Mouse (Mus musculus): ENCODE results near the gene Syvn1. TPM values are rescaled to one million over a fixed set of nuclear protein-coding genes. Genes with fewer than 3 reads are reported as not detected.

The Syvn1 gene
- total and polyA plus RNA-seq, 3 experiments, result 16.5 to 106 (median 26.8) TPM

- peak; percentile 41 for TF ChIP-seq ETS1 (conservative IDR thresholded peaks at IDR 0.05; ENCODE audit: low read depth, low read length)
- TF ChIP-seq BHLHE40 (IDR thresholded peaks at IDR 0.05; ENCODE audit: low read depth, low read length), result 0 out of 2 replicates have a peak, but pooled peaks have one; percentile 6
Observed at GRCm38 (mm10) chr19:6048681-6049410, 2.5 kb downstream of the Syvn1 start (continued).

- Histone ChIP-seq H3K27me3 (replicated peaks) (no peaks in the 10 kb centered on the region), H3K27ac (ENCODE audit: insufficient read depth, low read depth) (peak overlapping the region; percentile 14; the same call in 1 of the 2 replicates), H3K4me3 (replicated peaks in 1 of 3; ENCODE audit: low read depth in 2 of 3, low read length in 2 of 3, poor library complexity in 1 of 3) (no peak overlapping the region), H3K4me2 (ENCODE audit: insufficient read depth, low read depth, poor library complexity, severe bottlenecking) (no peak overlapping the region), H3K9ac (ENCODE audit: insufficient read depth, low read depth) (no peak overlapping the region), H3K4me1 (ENCODE audit: control insufficient read depth in 1 of 2, insufficient read depth in 2 of 2) (peaks cover 39 to 80% of the 10 kb centered on the region in 2 experiments), H3K9me3 (replicated peaks; ENCODE audit: low read length) (no peaks in the 10 kb centered on the region), H3K79me2 (replicated peaks; ENCODE audit: control insufficient read depth, extremely low read depth, insufficient read depth, poor library complexity, severe bottlenecking) (peaks cover 77% of the 10 kb centered on the region), H3K36me3 (replicated peaks in 1 of 2; ENCODE audit: control insufficient read depth in 1 of 2, insufficient read depth in 1 of 2, low read length in 1 of 2) (peaks cover 74 to 84% of the 10 kb centered on the region in 2 experiments)
- dilution Hi-C loops (cut with MboI; ENCODE audit: extremely low pct_ligation_motif_present, extremely low pct_unique_long_range_greater_than_20kb, low sequenced_read_pairs), result no loop called here
- in situ Hi-C loops (cut with MboI; ENCODE audit: low pct_ligation_motif_present, low pct_unique_long_range_greater_than_20kb, low sequenced_read_pairs), result no loop called here
- TF ChIP-seq PAX5 (IDR thresholded peaks at IDR 0.05; ENCODE audit: low read length) (no peak), ZMIZ1 (IDR thresholded peaks at IDR 0.05; ENCODE audit: low read depth, low read length) (0 out of 2 replicates have a peak, but pooled peaks have one; percentile 0)
- no peak for DNase-seq (ENCODE audit: extremely low read depth)
Observed at GRCm38 (mm10) chr19:6052516-6052915, 6.1 kb downstream of the Syvn1 start.

DNA sequence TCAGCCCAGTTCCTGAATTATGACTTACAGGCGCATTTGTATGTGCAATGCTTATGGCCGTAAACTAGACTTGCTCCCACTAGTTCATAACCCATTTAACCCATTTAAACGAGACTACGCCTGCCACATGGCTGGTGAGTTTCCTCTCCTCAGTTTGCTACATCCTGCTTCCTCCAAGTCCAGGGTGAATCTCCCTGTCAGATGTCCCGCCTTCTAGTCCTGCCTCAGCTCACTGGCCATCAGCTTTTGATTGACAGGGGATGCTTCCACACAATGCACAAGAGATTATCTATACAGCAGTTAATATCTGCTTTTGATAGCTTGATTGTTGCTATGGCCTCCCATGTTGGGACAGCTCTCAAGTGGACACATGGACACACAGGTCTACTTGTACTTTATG, 7.9 kb downstream of the Syvn1 start:
- peaks cover 73 to 81% of the 10 kb centered on the region in 2 experiments for H3K36me3 ChIP-seq (replicated peaks in 1 of 2; ENCODE audit: control insufficient read depth in 1 of 2, insufficient read depth in 1 of 2, low read length in 1 of 2)
- no peaks in the 10 kb centered on the region for H3K9me3 ChIP-seq (replicated peaks; ENCODE audit: low read length)
- no peak overlapping the region for H3K4me3 ChIP-seq (replicated peaks in 1 of 3; ENCODE audit: low read depth in 2 of 3, low read length in 2 of 3, poor library complexity in 1 of 3)
- H3K4me1 ChIP-seq (ENCODE audit: control insufficient read depth in 1 of 2, insufficient read depth in 2 of 2), result peaks cover 35 to 79% of the 10 kb centered on the region in 2 experiments
- no peaks in the 10 kb centered on the region for H3K27me3 ChIP-seq (replicated peaks)
- in situ Hi-C loops (cut with MboI; ENCODE audit: low pct_ligation_motif_present, low pct_unique_long_range_greater_than_20kb, low sequenced_read_pairs) (no loop called here), dilution Hi-C loops (cut with MboI; ENCODE audit: extremely low pct_ligation_motif_present, extremely low pct_unique_long_range_greater_than_20kb, low sequenced_read_pairs) (no loop called here)
- H3K79me2 ChIP-seq (replicated peaks; ENCODE audit: control insufficient read depth, extremely low read depth, insufficient read depth, poor library complexity, severe bottlenecking), result peaks cover 78% of the 10 kb centered on the region
- TF ChIP-seq CTCF (conservative IDR thresholded peaks at IDR 0.05 in 1 of 2, IDR thresholded peaks at IDR 0.05 in 1 of 2; ENCODE audit: low read depth in 2 of 2, low read length in 2 of 2) (no peak), ZMIZ1 (IDR thresholded peaks at IDR 0.05; ENCODE audit: low read depth, low read length) (peak; percentile 37; the same call in 1 of the 2 replicates)
- peak; percentile 55 for DNase-seq (ENCODE audit: extremely low read depth)
- no peak overlapping the region for H3K9ac ChIP-seq (ENCODE audit: insufficient read depth, low read depth)
- no peak overlapping the region for H3K4me2 ChIP-seq (ENCODE audit: insufficient read depth, low read depth, poor library complexity, severe bottlenecking)
- no peak overlapping the region for H3K27ac ChIP-seq (ENCODE audit: insufficient read depth, low read depth)

DNA sequence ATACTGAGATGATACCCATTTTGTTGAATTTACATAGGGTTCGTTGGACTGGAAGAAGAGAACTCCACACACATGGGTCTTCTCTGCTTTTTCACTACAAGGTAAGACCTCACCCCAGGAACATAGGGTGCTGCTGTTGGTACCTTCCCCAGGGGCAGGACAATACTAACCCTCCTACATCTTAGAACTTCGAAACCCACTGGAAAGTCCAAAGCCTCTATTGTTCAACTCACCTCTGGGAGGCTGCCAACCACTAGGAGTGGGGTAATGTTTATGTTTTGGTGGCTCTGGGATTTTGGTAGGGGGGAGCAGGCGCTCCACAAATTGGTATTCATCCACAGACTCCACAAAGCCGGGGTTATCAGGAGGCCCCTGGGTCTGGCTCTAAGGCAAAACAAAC, 10.3 kb downstream of the Syvn1 start:
- TF ChIP-seq NELFE (IDR thresholded peaks at IDR 0.05; ENCODE audit: low read depth, low read length) (no peak), KAT2A (IDR thresholded peaks at IDR 0.05; ENCODE audit: insufficient replicate concordance, low read length) (no peak), TCF12 (IDR thresholded peaks at IDR 0.05; ENCODE audit: low read depth, low read length) (no peak), ZNF384 (IDR thresholded peaks at IDR 0.05; ENCODE audit: low read depth, low read length) (no peak), ETS1 (conservative IDR thresholded peaks at IDR 0.05; ENCODE audit: low read depth, low read length) (no peak)
- no peaks in the 10 kb centered on the region for H3K9me3 ChIP-seq (replicated peaks; ENCODE audit: low read length)
- no peaks in the 10 kb centered on the region for H3K27me3 ChIP-seq (replicated peaks)
- DNase-seq (ENCODE audit: extremely low read depth), result no peak
- H3K27ac ChIP-seq (ENCODE audit: insufficient read depth, low read depth), result no peak overlapping the region
- peak overlapping the region; percentile 58 for H3K9ac ChIP-seq (ENCODE audit: insufficient read depth, low read depth)
- H3K4me2 ChIP-seq (ENCODE audit: insufficient read depth, low read depth, poor library complexity, severe bottlenecking), result peak overlapping the region; percentile 80
- dilution Hi-C loops (cut with MboI; ENCODE audit: extremely low pct_ligation_motif_present, extremely low pct_unique_long_range_greater_than_20kb, low sequenced_read_pairs) (no loop called here), in situ Hi-C loops (cut with MboI; ENCODE audit: low pct_ligation_motif_present, low pct_unique_long_range_greater_than_20kb, low sequenced_read_pairs) (no loop called here)
- peaks cover 54 to 61% of the 10 kb centered on the region in 2 experiments for H3K36me3 ChIP-seq (replicated peaks in 1 of 2; ENCODE audit: control insufficient read depth in 1 of 2, insufficient read depth in 1 of 2, low read length in 1 of 2)
- peak overlapping the region; percentile 70 to 99 (median 97) for H3K4me3 ChIP-seq (replicated peaks in 1 of 3; ENCODE audit: low read depth in 2 of 3, low read length in 2 of 3, poor library complexity in 1 of 3)
- peaks cover 63% of the 10 kb centered on the region for H3K79me2 ChIP-seq (replicated peaks; ENCODE audit: control insufficient read depth, extremely low read depth, insufficient read depth, poor library complexity, severe bottlenecking)
- peaks cover 13 to 59% of the 10 kb centered on the region in 2 experiments; a peak in 3 of 4 replicates for H3K4me1 ChIP-seq (ENCODE audit: control insufficient read depth in 1 of 2, insufficient read depth in 2 of 2)
